Mouse (Mus musculus): ENCODE results near the gene Rab3gap1.

GRCm38 (mm10) chr1:127838602-127839001 lies 30.0 kb upstream of the Rab3gap1 start:
- no peak for TF ChIP-seq CTCF (IDR thresholded peaks at IDR 0.05; ENCODE audit: low read depth)
- TF ChIP-seq EP300 (optimal IDR thresholded peaks at IDR 0.05): no peak
